Mouse (Mus musculus) hindbrain, embryonic 11.5 days (tissue): ENCODE data around the gene Etv5. TPM values are rescaled to one million over a fixed set of nuclear protein-coding genes. Genes with fewer than 3 reads are reported as not detected.

Experiments
- ATAC-seq: fragments of 200-750 bp; cut with Nextera tagmentation; 2 replicates; pipeline ENCODE4 v1.8.0; 2017; ENCODE audit warnings: mild to moderate bottlenecking, moderate TSS enrichment, moderate library complexity; ENCODE audit not compliant: low FRiP score
- DNase-seq: peaks from one replicate; pipeline ENCODE4 v3.0.0-alpha.2; 2015; ENCODE audit warnings: low spot score
- H3K27ac ChIP-seq: fragments of 300-500 bp; sonication (generic); 2 replicates; pipeline ENCODE4 v1.5.1; 2014; ENCODE audit warnings: mild to moderate bottlenecking, low read depth, low read length
- H3K27me3 ChIP-seq: fragments of 300-500 bp; sonication (generic); 2 replicates; pipeline ENCODE4 v1.6.1; 2014; ENCODE audit warnings: mild to moderate bottlenecking, low read length, moderate library complexity, mixed read lengths; ENCODE audit not compliant: control insufficient read depth, insufficient read depth
- H3K36me3 ChIP-seq: fragments of 300-500 bp; sonication (generic); 2 replicates; pipeline ENCODE4 v1.6.1; 2014; ENCODE audit warnings: mild to moderate bottlenecking, low read length, moderate library complexity, mixed read lengths; ENCODE audit not compliant: control insufficient read depth, insufficient read depth
- H3K4me1 ChIP-seq: fragments of 300-500 bp; sonication (generic); replicated peaks from 2 replicates; pipeline ENCODE4 v1.6.1; 2014; ENCODE audit warnings: low read length, mixed read lengths; ENCODE audit not compliant: control insufficient read depth, insufficient read depth
- H3K4me2 ChIP-seq: fragments of 300-500 bp; sonication (generic); replicated peaks from 2 replicates; pipeline ENCODE4 v1.6.1; 2014; ENCODE audit warnings: mild to moderate bottlenecking, low read depth, low read length
- H3K4me3 ChIP-seq: fragments of 300-500 bp; sonication (generic); 2 replicates; pipeline ENCODE4 v1.5.1; 2014; ENCODE audit warnings: low read depth, low read length
- H3K9ac ChIP-seq: fragments of 300-500 bp; sonication (generic); 2 replicates; pipeline ENCODE4 v1.6.1; 2014; ENCODE audit warnings: low read depth, low read length
- H3K9me3 ChIP-seq: fragments of 300-500 bp; sonication (generic); 2 replicates; pipeline ENCODE4 v1.6.1; 2016; ENCODE audit warnings: low read length; ENCODE audit not compliant: control insufficient read depth
- WGBS: fragments of 180-500 bp; shearing (Covaris S2); extraction: QIAGEN DNeasy Blood & Tissue Kit; methylation state at CpG from one replicate; pipeline ENCODE4 v1.1.7; 2014; 5-methylcytosine and 5-hydroxymethylcytosine counted together
- polyA plus RNA-seq: library from polyadenylated mRNA; unstranded; fragments of >200 nt; fragmentation: Nextera tagmentation; extraction: Ambion mirVana; gene quantifications from 2 replicates; pipeline ENCODE4 v1.2.1, GENCODE M21; 2014

Etv5 gene
- polyA plus RNA-seq, 1 experiment from 2014 or later, result 12.8 TPM

GRCm38 (mm10) chr16:22434530-22434929, 5.0 kb downstream of the Etv5 start:
- no peak for ATAC-seq
- no peak overlapping the region for H3K9ac ChIP-seq
- no peak for DNase-seq
- peaks cover 29% of the 10 kb centered on the region for H3K27me3 ChIP-seq
- 48% methylated on average over 5 of the region's 5 CpGs for WGBS
- no peak overlapping the region for H3K4me2 ChIP-seq
- H3K4me1 ChIP-seq, result no peaks in the 10 kb centered on the region; the same call in 1 of the 2 replicates
- H3K4me3 ChIP-seq, result no peak overlapping the region
- no peaks in the 10 kb centered on the region for H3K36me3 ChIP-seq
- H3K27ac ChIP-seq, result no peak overlapping the region
- no peaks in the 10 kb centered on the region for H3K9me3 ChIP-seq

GRCm38 (mm10) chr16:22433944-22434343, 5.6 kb downstream of the Etv5 start:
- H3K36me3 ChIP-seq, result no peaks in the 10 kb centered on the region
- peak overlapping the region; percentile 37; the same call in 1 of the 2 replicates for H3K27ac ChIP-seq
- DNase-seq (no peak), ATAC-seq (no peak)
- no peaks in the 10 kb centered on the region; the same call in 1 of the 2 replicates for H3K4me1 ChIP-seq
- H3K4me2 ChIP-seq, result peak overlapping the region; percentile 9; the same call in 1 of the 2 replicates
- H3K4me3 ChIP-seq, result no peak overlapping the region
- no peak overlapping the region for H3K9ac ChIP-seq
- H3K27me3 ChIP-seq, result peaks cover 29% of the 10 kb centered on the region
- 15% methylated on average over 12 of the region's 12 CpGs for WGBS
- H3K9me3 ChIP-seq, result no peaks in the 10 kb centered on the region

- no peak for ATAC-seq
- H3K9ac ChIP-seq, result no peak overlapping the region
Observed at GRCm38 (mm10) chr16:22431773-22432172, 7.7 kb downstream of the Etv5 start.

GRCm38 (mm10) chr16:22431335-22431734, 8.2 kb downstream of the Etv5 start:
- H3K4me3 ChIP-seq, result no peak overlapping the region
- no peaks in the 10 kb centered on the region for H3K36me3 ChIP-seq
- H3K27ac ChIP-seq, result no peak overlapping the region
- WGBS, result 92% methylated on average over 2 of the region's 2 CpGs
- no peak overlapping the region for H3K9ac ChIP-seq
- H3K27me3 ChIP-seq, result peaks cover 15% of the 10 kb centered on the region
- peaks cover 5% of the 10 kb centered on the region; the same call in 1 of the 2 replicates for H3K4me1 ChIP-seq
- ATAC-seq (no peak), DNase-seq (no peak)
- no peak overlapping the region for H3K4me2 ChIP-seq
- H3K9me3 ChIP-seq, result no peaks in the 10 kb centered on the region

More at GRCm38 (mm10) chr16:22431773-22432172, 7.7 kb downstream of the Etv5 start:
- no peak overlapping the region for H3K4me2 ChIP-seq
- DNase-seq, result no peak
- H3K27me3 ChIP-seq, result peaks cover 16% of the 10 kb centered on the region
- H3K27ac ChIP-seq, result no peak overlapping the region
- no peaks in the 10 kb centered on the region for H3K36me3 ChIP-seq
- no peak overlapping the region for H3K4me3 ChIP-seq
- H3K9me3 ChIP-seq, result no peaks in the 10 kb centered on the region
- 91% methylated on average over 12 of the region's 12 CpGs for WGBS
- peaks cover 5% of the 10 kb centered on the region; the same call in 1 of the 2 replicates for H3K4me1 ChIP-seq

- H3K27me3 ChIP-seq, result peaks cover 9% of the 10 kb centered on the region
- H3K36me3 ChIP-seq, result no peaks in the 10 kb centered on the region
- no peak overlapping the region for H3K4me2 ChIP-seq
- WGBS, result 74% methylated on average over 16 of the region's 16 CpGs
- DNase-seq (no peak), ATAC-seq (no peak)
- H3K9ac ChIP-seq, result no peak overlapping the region
- H3K9me3 ChIP-seq, result no peaks in the 10 kb centered on the region
- no peak overlapping the region for H3K4me3 ChIP-seq
- peaks cover 5% of the 10 kb centered on the region; the same call in 1 of the 2 replicates for H3K4me1 ChIP-seq
- H3K27ac ChIP-seq, result no peak overlapping the region
Observed at GRCm38 (mm10) chr16:22430211-22430951, 9.1 kb downstream of the Etv5 start.

GRCm38 (mm10) chr16:22429377-22429776, 10.1 kb downstream of the Etv5 start:
- Histone ChIP-seq H3K27ac (no peak overlapping the region), H3K36me3 (no peaks in the 10 kb centered on the region), H3K27me3 (0 out of 2 replicates have a peak, but pooled peaks cover 3% of the 10 kb centered on the region), H3K4me2 (peak overlapping the region; percentile 18; the same call in 1 of the 2 replicates), H3K9ac (no peak overlapping the region), H3K4me1 (peaks cover 5% of the 10 kb centered on the region; the same call in 1 of the 2 replicates), H3K9me3 (no peaks in the 10 kb centered on the region), H3K4me3 (no peak overlapping the region)
- DNase-seq (no peak), ATAC-seq (peak; percentile 21; the same call in 1 of the 2 replicates)
- WGBS, result 4% methylated on average over 8 of the region's 8 CpGs

GRCm38 (mm10) chr16:22428853-22429341, 10.6 kb downstream of the Etv5 start:
- H3K9ac ChIP-seq, result no peak overlapping the region
- no peaks in the 10 kb centered on the region for H3K9me3 ChIP-seq
- peaks cover 5% of the 10 kb centered on the region; the same call in 1 of the 2 replicates for H3K4me1 ChIP-seq
- 0 out of 2 replicates have a peak, but pooled peaks cover 3% of the 10 kb centered on the region for H3K27me3 ChIP-seq
- peak; percentile 90 for DNase-seq
- H3K4me2 ChIP-seq, result peak overlapping the region; percentile 18; the same call in 1 of the 2 replicates
- WGBS, result 4% methylated on average over 9 of the region's 9 CpGs
- no peaks in the 10 kb centered on the region for H3K36me3 ChIP-seq
- ATAC-seq, result peak; percentile 95
- no peak overlapping the region for H3K27ac ChIP-seq
- H3K4me3 ChIP-seq, result no peak overlapping the region

GRCm38 (mm10) chr16:22426866-22427265, 12.7 kb downstream of the Etv5 start:
- Histone ChIP-seq H3K4me1 (peaks cover 5% of the 10 kb centered on the region; the same call in 1 of the 2 replicates), H3K4me2 (no peak overlapping the region), H3K9me3 (no peaks in the 10 kb centered on the region), H3K36me3 (no peaks in the 10 kb centered on the region), H3K27me3 (0 out of 2 replicates have a peak, but pooled peaks cover 3% of the 10 kb centered on the region), H3K9ac (no peak overlapping the region), H3K27ac (no peak overlapping the region), H3K4me3 (no peak overlapping the region)
- WGBS, result 79% methylated on average over 7 of the region's 7 CpGs
- no peak for ATAC-seq
- DNase-seq, result no peak
